Mouse (Mus musculus): ENCODE measurements around the gene Surf2. TPM values are rescaled to one million over a fixed set of nuclear protein-coding genes. Genes with fewer than 3 reads are reported as not detected.

Surf2 gene
- total RNA-seq, 2 experiments from 2014 or later: 35.4 to 38.7 TPM

DNA sequence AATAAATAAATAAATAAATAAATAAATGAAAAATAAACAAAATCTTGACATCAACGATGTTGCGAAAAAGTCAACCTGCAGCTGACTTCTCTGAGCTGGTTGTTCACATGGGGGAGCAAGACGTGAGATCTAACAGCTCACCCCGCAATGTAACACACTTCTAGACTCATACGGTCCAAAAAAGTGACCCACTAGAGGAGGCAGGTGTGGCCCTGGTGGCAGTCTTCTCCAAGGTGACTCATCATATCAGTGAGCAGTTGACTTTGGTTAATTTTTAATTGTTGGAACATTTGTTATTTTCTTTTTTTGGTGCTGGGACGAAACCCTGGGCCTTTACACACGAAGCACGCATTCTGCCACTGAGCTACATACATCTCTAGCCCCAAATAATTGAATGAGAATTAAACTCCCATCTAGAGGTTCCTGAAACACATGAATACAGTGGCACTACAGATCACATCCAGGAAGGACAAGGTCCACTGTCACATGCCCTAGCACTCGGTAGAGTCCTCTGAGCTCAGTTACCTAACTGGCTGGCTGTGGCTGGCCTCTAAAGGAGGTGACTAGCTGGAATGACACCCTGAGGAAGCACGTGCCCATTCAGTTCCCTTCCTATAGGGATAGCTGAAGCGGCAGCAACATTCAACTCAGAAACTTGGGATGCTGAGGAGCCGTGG is 40.8 kb downstream of the Surf2 start:
- DNase-seq (ENCODE audit: low spot score in 2 of 2): no peak

DNA sequence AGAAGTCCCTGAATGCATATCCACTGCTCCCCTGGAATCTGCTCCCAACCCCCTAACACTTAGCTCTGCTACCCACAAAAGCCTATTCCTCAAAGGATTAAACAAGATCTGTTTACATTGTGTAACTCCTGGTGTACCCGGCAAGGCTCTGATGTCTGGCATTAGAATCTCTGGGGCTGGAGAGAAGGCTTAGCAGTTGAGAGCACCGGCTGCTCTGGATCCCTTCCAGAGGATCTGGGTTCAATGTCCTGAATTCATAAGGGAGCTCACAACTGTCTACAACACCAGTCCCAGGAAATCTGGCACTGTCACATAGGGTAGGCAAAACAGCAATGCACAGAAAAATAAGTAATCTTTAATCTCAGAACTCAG is 41.3 kb downstream of the Surf2 start:
- DNase-seq (ENCODE audit: low spot score in 2 of 2): no peak

DNA sequence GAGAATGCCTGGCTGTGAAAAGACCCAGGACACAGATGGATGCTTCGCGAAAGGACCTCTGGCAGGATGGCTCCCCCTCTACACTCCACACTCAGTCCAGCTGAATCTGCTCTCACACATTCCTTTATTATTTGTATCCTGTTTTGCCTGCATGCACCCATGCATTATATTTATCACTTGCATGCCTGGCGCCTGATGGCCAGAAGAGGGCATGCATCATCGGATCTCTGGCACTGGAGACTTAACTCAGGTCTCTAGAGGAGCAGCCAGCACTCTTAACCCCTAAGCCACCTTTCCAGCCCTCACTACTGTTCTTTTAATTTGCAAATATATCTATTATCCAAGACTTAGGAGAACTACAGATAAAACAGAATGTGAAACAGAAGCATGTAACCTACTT is 44.6 kb downstream of the Surf2 start:
- DNase-seq (ENCODE audit: low spot score in 2 of 2): no peak

DNA sequence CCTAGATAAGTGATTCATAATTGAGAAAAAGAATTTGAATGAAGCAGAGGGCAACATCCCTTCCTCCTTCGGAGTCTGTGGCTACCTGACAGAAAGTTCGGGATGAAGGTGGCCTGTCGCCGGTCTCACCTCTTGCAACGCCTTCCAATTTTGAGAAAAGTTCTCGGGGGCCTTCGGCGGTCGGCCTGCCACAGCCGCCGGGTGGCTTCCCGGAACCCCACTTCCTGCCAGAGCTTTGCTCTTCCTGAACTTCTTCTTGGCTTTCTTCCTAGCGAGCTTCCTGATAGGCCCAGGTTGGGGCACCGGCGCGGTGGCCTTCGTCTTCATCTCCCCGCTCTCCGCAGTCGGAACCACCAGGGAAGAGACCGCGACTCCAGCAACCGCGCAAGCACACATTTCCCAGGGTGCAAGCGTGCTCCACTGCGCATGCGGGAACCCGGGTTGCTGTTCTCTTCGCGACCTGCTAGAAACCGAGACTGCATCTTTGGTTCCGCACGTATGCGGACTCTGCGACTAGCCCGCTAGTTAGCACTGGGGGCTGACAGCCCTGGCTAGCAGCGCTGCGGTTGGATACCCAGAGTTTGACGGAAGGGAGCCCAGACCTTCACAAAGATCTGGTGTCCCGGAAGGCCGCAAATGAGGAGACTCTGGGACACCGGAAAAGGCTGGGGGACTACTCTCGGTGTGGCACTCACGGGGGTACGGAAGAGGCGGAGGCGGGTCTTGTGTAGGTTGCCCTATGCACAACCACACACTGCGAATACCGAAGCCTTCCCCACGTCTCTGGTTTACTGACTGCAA is 48.0 kb downstream of the Surf2 start, which contains the start of gene Rexo4:
Rexo4 (minus strand) TSS at position 464 of the 801 bp plus-strand sequence.
- DNase-seq (ENCODE audit: low spot score in 2 of 2): peak; percentile 96 to 97

DNA sequence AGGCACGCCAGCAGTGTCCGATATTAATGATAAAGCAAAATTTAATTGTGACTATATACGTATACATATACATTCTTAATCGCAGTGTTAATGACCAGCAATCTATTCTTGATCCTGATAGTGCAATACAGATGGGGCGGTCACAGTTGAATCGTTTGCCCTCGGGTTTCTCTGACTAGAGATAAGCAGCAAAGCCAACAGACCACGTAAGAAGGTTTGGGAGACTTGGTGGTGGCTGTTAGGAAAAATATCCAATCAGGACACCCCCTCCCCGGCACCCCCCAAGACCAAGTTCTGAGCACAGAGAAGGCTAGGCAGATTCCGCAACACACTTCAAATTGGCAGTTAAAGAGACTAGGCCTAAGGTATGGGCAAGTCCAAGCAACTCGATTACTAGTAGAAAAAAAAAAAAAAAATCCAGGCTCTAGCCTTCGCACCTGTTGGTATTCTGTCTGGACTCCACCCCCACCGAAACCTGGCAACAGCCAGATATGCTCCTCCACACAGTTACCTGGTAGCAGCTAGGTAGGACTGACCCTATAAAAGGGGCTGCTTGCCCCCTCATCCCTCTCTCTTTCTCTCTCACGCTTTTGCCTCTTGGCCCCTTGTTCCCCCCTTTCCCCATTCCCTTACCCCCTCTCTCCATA is 48.7 kb downstream of the Surf2 start:
- no peak for DNase-seq (ENCODE audit: low spot score in 2 of 2)

DNA sequence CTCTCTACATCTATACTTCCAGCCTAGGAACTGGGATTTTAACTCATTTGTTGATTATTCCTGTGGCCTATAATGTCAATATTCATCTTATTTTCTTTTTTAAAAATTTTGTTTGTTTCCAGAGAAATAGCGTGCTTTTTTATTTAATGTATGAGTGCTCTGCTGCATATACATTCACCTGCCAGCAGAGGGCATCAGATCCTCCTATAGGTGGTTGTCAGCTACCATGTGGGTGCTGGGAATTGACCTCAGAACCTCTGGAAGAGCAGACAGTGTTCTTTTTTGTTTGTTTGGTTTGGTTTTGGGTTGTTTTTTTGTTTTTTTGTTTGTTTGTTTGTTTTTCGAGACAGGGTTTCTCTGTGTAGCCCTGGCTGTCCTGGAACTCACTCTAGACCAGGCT is 51.1 kb downstream of the Surf2 start:
- no peak for DNase-seq (ENCODE audit: low spot score in 2 of 2)

Other genes starting within 250 kb of the Surf2 start
- gene Lcn4, start 245.1 kb upstream of the Surf2 start, total RNA-seq (2021): not detected
- gene Abo, start 51.4 kb upstream of the Surf2 start, total RNA-seq (2021): not detected
- gene Surf6, start 13.5 kb upstream of the Surf2 start, total RNA-seq (2021): 10 to 100 TPM; 31.5 to 33.9 TPM
- 10 to 100 TPM; 44.5 to 45.9 TPM for gene Med22, start 5.7 kb upstream of the Surf2 start, total RNA-seq (2021)
- 100 to 1,000 TPM; 346 to 356 TPM for gene Rpl7a, start 5.6 kb upstream of the Surf2 start, total RNA-seq (2021)
- 10 to 100 TPM; 81.5 to 83.5 TPM for gene Surf1, start 163 bp downstream of the Surf2 start, total RNA-seq (2021)
- 10 to 100 TPM; 62.1 to 64.0 TPM for gene Surf4, start 17.6 kb downstream of the Surf2 start, total RNA-seq (2021)
- gene Stkld1, start 17.7 kb downstream of the Surf2 start, total RNA-seq (2021): under 1 TPM; 0.20 to 0.39 TPM
- 10 to 100 TPM; 49.2 to 51.9 TPM for gene Rexo4, start 48.0 kb downstream of the Surf2 start, total RNA-seq (2021)
- gene Adamts13, start 57.0 kb downstream of the Surf2 start, total RNA-seq (2021): 1 to 10 TPM; 1.3 to 1.4 TPM
- 10 to 100 TPM; 63.2 to 63.3 TPM for gene Cacfd1, start 93.6 kb downstream of the Surf2 start, total RNA-seq (2021)
- gene Slc2a6, start 111.6 kb downstream of the Surf2 start, total RNA-seq (2021): 10 to 100 TPM; 44.3 to 44.9 TPM
- gene Mymk, start 155.8 kb downstream of the Surf2 start, total RNA-seq (2021): 1 to 10 TPM; 1.0 to 1.4 TPM
- 10 to 100 TPM; 16.1 to 18.1 TPM for gene Adamtsl2, start 163.0 kb downstream of the Surf2 start, total RNA-seq (2021)
- gene Fam163b, start 226.1 kb downstream of the Surf2 start, total RNA-seq (2021): 100 to 1,000 TPM; 105 to 107 TPM
- gene Dbh, start 248.9 kb downstream of the Surf2 start, total RNA-seq (2021): under 1 TPM; 0.20 to 0.50 TPM